Mouse (Mus musculus) limb, embryonic 15.5 days (tissue): ENCODE data around the gene Pgm5. TPM values are rescaled to one million over a fixed set of nuclear protein-coding genes. Genes with fewer than 3 reads are reported as not detected.

ENCODE experiments used
- ATAC-seq: fragments of 200-750 bp; cut with Nextera tagmentation; 2 replicates; pipeline ENCODE4 v1.8.0; 2017; ENCODE audit warnings: low read depth, moderate TSS enrichment; ENCODE audit not compliant: insufficient number of reproducible peaks, low FRiP score, low TSS enrichment
- H3K27ac ChIP-seq: fragments of 300-500 bp; sonication (generic); 2 replicates; pipeline ENCODE4 v1.5.1; 2015; ENCODE audit warnings: moderate library complexity, mild to moderate bottlenecking, inconsistent platforms
- H3K27me3 ChIP-seq: fragments of 300-500 bp; sonication (generic); 2 replicates; pipeline ENCODE4 v1.6.1; 2015; ENCODE audit warnings: inconsistent platforms
- H3K36me3 ChIP-seq: fragments of 300-500 bp; sonication (generic); 2 replicates; pipeline ENCODE4 v1.6.1; 2015; ENCODE audit warnings: inconsistent platforms
- H3K4me1 ChIP-seq: fragments of 300-500 bp; sonication (generic); 2 replicates; pipeline ENCODE4 v1.6.1; 2015; ENCODE audit warnings: inconsistent platforms
- H3K4me2 ChIP-seq: fragments of 300-500 bp; sonication (generic); 2 replicates; pipeline ENCODE4 v1.6.1; 2015; ENCODE audit warnings: mild to moderate bottlenecking, inconsistent platforms
- H3K4me3 ChIP-seq: fragments of 300-500 bp; sonication (generic); 2 replicates; pipeline ENCODE4 v1.5.1; 2015; ENCODE audit warnings: mild to moderate bottlenecking, inconsistent platforms
- H3K9ac ChIP-seq: fragments of 300-500 bp; sonication (generic); 2 replicates; pipeline ENCODE4 v1.6.1; 2015; ENCODE audit warnings: inconsistent platforms
- H3K9me3 ChIP-seq: fragments of 300-500 bp; sonication (generic); 2 replicates; pipeline ENCODE4 v1.6.1; 2016; ENCODE audit warnings: inconsistent platforms
- WGBS: fragments of 180-500 bp; shearing (Covaris S2); methylation state at CpG from one replicate; pipeline ENCODE4 v1.1.7; 2015; 5-methylcytosine and 5-hydroxymethylcytosine counted together
- polyA plus RNA-seq: library from polyadenylated mRNA; unstranded; fragments of >200 nt; fragmentation: Nextera tagmentation; extraction: Ambion mirVana; gene quantifications from 2 replicates; pipeline ENCODE4 v1.2.1, GENCODE M21; 2015

The Pgm5 gene
- polyA plus RNA-seq, 1 experiment from 2014 or later, result 2.2 TPM

GRCm38 (mm10) chr19:24637988-24638387 lies 223.7 kb downstream of the Pgm5 start:
- no peak for ATAC-seq
- no peaks in the 10 kb centered on the region for H3K4me1 ChIP-seq
- H3K9ac ChIP-seq, result no peak overlapping the region
- no peaks in the 10 kb centered on the region for H3K27me3 ChIP-seq
- no peaks in the 10 kb centered on the region for H3K36me3 ChIP-seq
- H3K27ac ChIP-seq, result no peak overlapping the region
- no peaks in the 10 kb centered on the region for H3K9me3 ChIP-seq
- WGBS, result 88% methylated on average over 6 of the region's 6 CpGs
- no peak overlapping the region for H3K4me2 ChIP-seq
- H3K4me3 ChIP-seq, result no peak overlapping the region

GRCm38 (mm10) chr19:24636616-24637015 lies 225.0 kb downstream of the Pgm5 start:
- H3K9me3 ChIP-seq, result no peaks in the 10 kb centered on the region
- WGBS, result 75% methylated on average over 10 of the region's 10 CpGs
- H3K4me1 ChIP-seq, result no peaks in the 10 kb centered on the region
- no peak overlapping the region for H3K9ac ChIP-seq
- no peaks in the 10 kb centered on the region for H3K36me3 ChIP-seq
- ATAC-seq, result no peak
- no peak overlapping the region for H3K27ac ChIP-seq
- no peaks in the 10 kb centered on the region for H3K27me3 ChIP-seq
- H3K4me3 ChIP-seq, result no peak overlapping the region
- no peak overlapping the region for H3K4me2 ChIP-seq

- no peaks in the 10 kb centered on the region for H3K9me3 ChIP-seq
- no peak overlapping the region for H3K4me2 ChIP-seq
- H3K36me3 ChIP-seq, result no peaks in the 10 kb centered on the region
- no peak overlapping the region for H3K4me3 ChIP-seq
- no peak overlapping the region for H3K9ac ChIP-seq
- no peak for ATAC-seq
- H3K27ac ChIP-seq, result no peak overlapping the region
- WGBS, result 7% methylated on average over 7 of the region's 7 CpGs
- H3K27me3 ChIP-seq, result no peaks in the 10 kb centered on the region
- no peaks in the 10 kb centered on the region for H3K4me1 ChIP-seq
Measured at GRCm38 (mm10) chr19:24634602-24635001, 227.1 kb downstream of the Pgm5 start.

Other genes with a start within 250 kb of the Pgm5 start
- 1.5 and 1.6 TPM in 2 replicates for gene Tmem252, start 187.8 kb downstream of the Pgm5 start, polyA plus RNA-seq
- gene Gm10053, start 13.8 kb upstream of the Pgm5 start, polyA plus RNA-seq, result 162 and 186 TPM in 2 replicates
- gene Foxd4, start 39.3 kb upstream of the Pgm5 start, polyA plus RNA-seq, result not detected in 2 replicates
- gene Cbwd1, start 99.8 kb upstream of the Pgm5 start, polyA plus RNA-seq, result 17.1 and 18.1 TPM in 2 replicates
- 6.2 and 6.6 TPM in 2 replicates for gene Dock8, start 137.7 kb upstream of the Pgm5 start, polyA plus RNA-seq